Mouse (Mus musculus) central nervous system, embryonic 18 days (tissue): ENCODE measurements around the gene Cyth3. TPM values are rescaled to one million over a fixed set of nuclear protein-coding genes. Genes with fewer than 3 reads are reported as not detected.

Experiments
- polyA plus RNA-seq: library from polyadenylated mRNA; depleted of rRNA; stranded (reverse); fragments of >200 nt; gene quantifications from 2 replicates; pipeline ENCODE4 v1.2.3, GENCODE M21; 2012; rRNA removed

Cyth3 gene
- 48.5 and 49.3 TPM in 2 replicates for polyA plus RNA-seq

GRCm38 (mm10) chr5:143621893-143622622 is at the start of gene Cyth3:
Cyth3 (plus strand) TSS chr5:143622447.

GRCm38 (mm10) chr5:143732180-143732891 is 110.1 kb downstream of the Cyth3 start, which contains the start of gene Usp42:
Usp42 (minus strand) TSS chr5:143732280.

Other genes with a start within 250 kb of the Cyth3 start
- gene Kdelr2, start 218.6 kb upstream of the Cyth3 start, polyA plus RNA-seq = 46.2 and 52.4 TPM in 2 replicates
- 15.4 and 15.8 TPM in 2 replicates for gene Daglb, start 157.9 kb upstream of the Cyth3 start, polyA plus RNA-seq
- 532 and 542 TPM in 2 replicates for gene Rac1, start 94.4 kb upstream of the Cyth3 start, polyA plus RNA-seq
- gene Usp42, start 109.8 kb downstream of the Cyth3 start, polyA plus RNA-seq = 15.4 and 16.9 TPM in 2 replicates
- gene Eif2ak1, start 195.3 kb downstream of the Cyth3 start, polyA plus RNA-seq = 26.4 and 27.4 TPM in 2 replicates